Mouse (Mus musculus) left cerebral cortex, postnatal 4 days (tissue): ENCODE data around the gene Gpr132. TPM values are rescaled to one million over a fixed set of nuclear protein-coding genes. Genes with fewer than 3 reads are reported as not detected.
A peak's percentile ranks its signal among the peaks of the same experiment; 100 is the strongest.

ENCODE experiments used
- DNase-seq: peaks from one replicate; pipeline ENCODE4 v3.0.0-alpha.2; 2022
- intact Hi-C: fragments of 180-260 bp; cut with DNase I; formaldehyde crosslinking; loops from one replicate; pipeline ENCODE4 v1.15.1; 2025
- total RNA-seq, 2 experiments: library from RNA; stranded (reverse); gene quantifications; 2 replicates each; pipeline ENCODE4 v1.2.3; 2021

Gene Gpr132
- total RNA-seq, result not detected

DNA sequence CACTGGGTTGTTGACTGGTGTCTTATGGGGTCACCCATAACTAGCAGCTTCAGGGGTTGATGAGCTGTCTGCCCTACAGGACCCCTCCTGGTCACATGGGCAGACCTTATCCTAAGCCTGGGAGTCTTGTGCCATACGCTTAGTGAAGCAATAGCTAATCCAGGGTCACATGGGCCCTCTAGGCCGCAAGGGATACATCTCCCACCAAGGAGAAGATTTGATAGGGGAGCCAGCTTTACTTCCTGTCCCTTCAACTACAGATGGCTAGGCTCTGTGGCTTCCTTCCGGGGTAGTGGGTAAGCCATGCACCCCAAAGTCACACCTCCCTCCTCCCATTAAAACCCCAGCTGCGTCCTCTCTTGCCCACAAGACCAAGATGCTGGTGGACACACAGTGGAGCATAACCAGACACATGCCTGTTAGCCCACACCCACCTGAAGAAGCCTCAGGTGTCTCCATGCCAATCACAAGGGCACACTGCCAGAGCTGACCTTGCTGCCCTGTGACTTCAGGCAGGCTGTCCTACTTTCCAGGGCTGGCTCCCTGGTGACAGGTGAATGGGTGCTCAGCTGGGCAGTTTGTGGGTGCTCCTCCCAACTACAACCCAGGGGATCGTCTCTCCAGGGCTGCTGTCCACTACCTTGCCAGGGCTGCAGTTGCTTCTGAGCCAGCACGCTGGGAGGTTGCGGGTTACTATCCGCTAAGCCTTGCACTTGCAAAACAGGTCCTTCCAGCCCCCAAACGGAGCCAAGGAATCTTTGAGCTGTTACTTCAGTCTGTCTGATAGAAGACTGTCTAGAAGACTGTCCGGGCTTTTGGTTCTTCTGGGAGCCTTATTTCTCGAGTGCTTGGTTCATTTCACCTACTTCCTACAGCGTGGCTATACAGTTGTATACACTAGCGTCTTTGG, at the start of gene Gpr132:
Gpr132 (minus strand) TSS at position 51 of the 910 bp plus-strand sequence.
- DNase-seq, result no peak
- intact Hi-C loops, result no loop called here

DNA sequence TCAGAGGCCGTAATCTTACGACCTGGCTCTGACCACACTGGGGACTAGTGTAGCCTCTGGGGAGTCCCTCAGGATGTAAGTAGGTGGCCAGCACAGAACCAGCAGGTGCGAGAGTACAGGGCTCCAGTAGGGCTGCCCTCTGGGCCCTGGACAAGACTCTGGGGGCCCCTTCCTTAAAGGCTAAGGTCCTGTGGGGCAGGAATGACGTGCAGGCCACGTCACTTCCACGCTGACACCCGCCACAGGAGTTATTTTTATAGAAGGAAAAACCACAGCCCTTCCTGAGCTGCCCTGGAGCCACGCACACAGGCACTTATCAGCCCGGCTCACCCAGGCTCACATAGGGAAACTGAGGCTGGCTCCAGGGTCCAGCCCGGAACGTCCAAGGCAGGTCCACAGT, 49.5 kb upstream of the Gpr132 start:
- DNase-seq, result no peak
- intact Hi-C loops, result no loop called here

DNA sequence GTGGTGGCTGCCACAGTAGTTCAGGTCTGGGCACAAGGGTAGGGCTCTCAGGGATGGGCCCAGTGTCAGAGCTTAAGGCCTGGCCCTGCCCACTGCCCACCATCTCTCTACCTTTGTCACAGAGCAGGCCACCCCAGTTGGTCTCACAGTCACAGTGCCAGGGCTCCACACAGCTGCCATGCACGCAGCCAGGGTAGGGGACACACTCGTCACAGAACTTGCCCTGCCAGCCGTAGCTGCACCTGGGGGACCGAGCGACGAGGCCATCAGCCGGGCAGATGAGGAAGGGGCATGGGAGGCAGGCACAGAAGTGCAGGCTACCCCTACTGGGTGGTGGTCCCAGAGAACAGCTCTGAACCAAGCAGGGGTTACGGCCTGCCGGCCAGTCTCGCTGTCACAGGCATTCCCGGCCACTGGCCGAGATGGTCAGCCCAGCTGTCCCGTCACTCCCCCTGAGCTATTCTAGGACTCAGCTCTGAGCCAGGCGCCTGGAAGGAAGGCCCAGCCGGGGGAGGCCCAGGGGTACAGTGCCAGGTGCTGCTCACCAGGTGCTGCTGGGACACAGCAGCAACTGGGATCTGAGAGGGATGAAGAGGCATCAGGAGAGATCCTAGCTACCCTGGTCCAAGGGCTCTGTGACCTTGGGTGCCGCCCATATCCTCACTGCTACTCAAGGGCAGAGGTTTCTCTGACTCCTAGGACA, 48.8 kb upstream of the Gpr132 start:
- intact Hi-C loops, result no loop called here
- no peak for DNase-seq

DNA sequence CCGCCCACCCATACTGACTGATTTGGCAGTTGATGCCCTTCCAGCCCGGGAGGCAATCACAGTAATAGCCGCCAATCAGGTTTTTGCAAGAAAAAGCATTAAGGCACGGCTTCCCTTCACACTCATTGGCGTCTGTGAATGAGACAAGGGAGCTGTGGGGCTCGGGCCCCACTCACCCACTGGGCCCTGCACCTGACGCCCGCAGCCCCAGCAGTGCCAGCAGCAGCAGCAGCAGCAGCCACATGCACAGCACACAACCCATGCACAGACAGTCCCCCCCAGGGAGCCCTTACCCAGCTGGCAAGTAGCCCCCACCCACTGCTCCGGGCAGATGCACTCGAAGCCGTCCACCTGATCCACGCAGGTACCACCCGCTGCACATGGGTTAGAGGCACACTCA, 47.6 kb upstream of the Gpr132 start:
- intact Hi-C loops, result no loop called here
- DNase-seq, result no peak

DNA sequence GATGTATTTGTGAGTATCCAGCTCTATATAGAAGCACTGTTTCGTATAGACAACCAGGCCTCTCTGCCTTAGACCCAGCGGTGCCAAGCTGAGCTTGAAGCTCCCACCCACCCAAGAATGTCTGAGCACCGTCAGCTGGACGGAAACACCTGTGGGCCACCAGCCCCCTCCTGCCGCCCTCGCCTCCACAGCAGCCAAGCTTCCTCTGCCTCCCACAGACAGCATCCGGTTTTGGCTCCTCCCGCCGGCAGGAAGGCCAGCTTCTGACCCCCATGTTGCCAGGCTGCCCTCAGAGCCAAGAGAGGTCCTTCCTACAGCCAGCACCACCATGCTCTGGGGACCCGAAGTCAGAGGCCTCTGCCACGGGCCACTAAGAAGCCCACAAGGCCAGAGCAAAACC, 46.5 kb upstream of the Gpr132 start:
- intact Hi-C loops, result no loop called here
- no peak for DNase-seq

DNA sequence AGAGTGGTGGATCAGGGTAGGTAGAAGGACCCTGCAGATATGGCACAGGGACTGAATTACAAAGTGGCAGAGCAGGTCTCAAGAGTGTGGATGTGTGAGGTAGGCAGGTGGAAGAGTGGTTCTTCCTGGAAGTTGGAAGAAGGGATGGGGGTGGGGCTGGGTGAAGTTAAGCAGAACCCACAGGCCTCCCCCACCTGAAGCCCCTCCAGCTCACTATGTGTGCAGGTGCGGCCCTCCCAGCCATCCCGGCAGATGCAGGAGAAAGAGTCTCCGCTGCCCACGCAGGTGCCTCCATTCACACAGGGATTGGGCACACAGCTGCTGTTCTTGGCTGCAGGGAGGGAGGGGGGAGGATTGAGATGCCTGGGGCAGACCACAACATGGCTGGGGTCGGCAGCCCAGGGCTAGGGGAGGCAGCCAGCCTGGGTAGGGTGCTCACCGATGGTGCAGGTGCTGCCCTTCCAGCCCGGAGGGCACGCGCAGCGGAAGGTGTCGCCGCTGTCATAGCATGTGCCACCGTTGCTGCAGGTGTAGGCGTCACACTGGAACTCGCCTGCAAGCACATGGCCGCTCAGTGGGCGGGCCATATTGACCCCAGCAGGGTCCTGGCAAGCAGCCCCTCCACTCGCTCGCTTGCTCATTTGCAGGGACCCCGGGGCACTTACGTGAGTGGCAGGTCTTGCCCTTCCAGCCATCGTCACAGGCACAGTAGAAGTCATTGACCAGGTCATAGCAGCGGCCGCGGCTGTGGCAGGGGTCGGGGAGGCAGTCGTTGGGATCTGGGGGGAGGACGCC, 45.1 kb upstream of the Gpr132 start:
- peak; percentile 66 for DNase-seq
- intact Hi-C loops, result no loop called here

DNA sequence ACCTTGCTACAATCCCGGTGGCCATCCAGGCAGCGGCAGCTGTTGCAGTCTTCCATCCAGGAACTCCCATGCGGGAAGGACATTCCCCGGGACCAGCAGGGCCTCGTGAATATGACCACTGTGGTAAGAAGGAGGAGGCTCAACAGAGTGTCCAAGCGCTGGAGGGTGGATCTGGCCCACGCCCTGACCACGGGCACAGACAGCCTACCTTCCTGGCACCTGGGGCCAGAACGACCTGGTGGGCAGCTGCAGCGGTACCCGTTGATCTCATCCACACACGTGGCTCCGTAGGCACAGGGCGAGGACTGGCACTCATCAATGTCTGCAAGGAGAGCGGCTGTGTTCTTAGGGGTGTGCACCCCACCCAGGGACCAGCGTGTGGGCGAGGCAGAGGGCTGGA, 43.7 kb upstream of the Gpr132 start:
- intact Hi-C loops, result no loop called here

DNA sequence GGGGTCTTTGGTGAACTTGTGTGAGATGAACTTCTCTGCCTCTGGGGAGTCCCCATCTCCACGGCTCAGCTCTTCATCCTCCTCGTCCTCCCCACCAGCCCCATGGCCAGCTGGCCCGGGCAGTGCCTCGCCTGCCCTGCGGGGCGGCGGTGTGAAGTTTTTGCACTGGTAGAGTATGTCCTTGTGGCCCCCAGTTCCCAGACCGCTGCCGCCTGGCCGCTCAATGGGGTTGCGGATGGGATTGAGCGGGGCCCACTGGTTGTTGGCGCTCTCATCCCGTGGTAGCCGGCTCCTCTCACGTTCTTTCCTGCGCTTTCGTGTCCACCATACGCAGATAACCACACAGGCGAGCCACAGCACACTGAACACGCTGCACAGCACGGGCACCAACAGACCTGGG, 41.0 kb upstream of the Gpr132 start:
- intact Hi-C loops, result no loop called here
- no peak for DNase-seq

More for the DNA sequence above, 43.7 kb upstream of the Gpr132 start:
- no peak for DNase-seq

DNA sequence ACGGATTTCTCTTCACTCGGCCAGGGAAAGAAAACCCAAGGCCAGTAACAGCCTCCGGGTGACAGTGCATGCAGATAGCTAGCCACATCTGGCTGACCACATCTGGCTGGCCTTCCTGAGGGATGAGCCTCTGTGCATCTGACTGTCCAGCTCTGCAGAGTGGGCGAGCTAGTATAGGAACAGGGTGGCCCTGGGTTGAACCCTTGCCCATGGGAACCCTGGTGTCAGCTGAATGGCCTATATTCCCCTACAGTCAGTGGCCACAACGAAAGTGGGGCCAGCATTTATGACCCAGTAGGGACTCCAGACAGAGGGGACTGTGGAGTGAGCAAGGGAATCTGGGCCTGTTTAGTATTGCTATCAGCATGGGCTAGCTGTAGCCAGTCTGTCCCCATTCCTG, 37.0 kb upstream of the Gpr132 start:
- no peak for DNase-seq
- intact Hi-C loops, result no loop called here

DNA sequence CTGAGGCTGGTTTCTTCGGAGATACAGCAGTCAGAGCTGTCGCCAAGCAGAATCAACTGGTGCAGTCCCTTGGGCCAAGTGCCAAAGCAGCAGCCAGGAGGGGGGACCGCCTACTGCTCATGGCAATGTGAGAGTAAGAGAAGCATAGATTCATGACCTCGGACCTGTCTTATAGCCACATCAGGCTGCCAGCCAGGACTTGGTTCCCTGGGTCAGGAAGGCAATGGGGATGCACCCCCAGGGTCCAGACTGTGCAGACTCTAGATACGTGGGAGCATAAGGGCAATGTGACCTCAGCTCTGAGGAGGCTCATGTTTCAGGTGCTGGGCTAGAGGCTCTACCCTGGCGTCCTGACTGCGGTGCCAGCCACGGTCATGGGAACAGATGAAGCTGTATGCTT, 35.9 kb upstream of the Gpr132 start:
- intact Hi-C loops, result no loop called here
- DNase-seq, result peak; percentile 41

DNA sequence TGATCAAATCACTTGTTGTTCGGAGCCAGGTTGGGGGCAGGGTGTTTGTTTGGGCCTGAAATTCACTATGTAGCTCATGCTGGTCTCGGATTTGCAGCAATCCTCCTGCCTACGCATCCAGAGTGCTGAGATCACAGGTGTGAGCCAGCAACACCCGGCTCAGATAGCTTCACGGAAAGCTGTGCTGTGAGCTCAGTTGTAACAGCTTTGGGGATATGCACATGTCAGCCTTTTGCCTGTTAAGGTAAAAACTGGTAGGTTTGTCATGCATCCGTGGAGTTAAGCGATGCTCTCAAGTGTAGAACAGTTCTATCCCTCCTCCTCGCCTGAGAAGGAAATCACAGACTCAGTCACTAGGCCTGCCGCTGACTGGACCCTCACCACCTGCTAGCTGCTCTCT, 32.6 kb upstream of the Gpr132 start:
- intact Hi-C loops, result no loop called here
- no peak for DNase-seq

DNA sequence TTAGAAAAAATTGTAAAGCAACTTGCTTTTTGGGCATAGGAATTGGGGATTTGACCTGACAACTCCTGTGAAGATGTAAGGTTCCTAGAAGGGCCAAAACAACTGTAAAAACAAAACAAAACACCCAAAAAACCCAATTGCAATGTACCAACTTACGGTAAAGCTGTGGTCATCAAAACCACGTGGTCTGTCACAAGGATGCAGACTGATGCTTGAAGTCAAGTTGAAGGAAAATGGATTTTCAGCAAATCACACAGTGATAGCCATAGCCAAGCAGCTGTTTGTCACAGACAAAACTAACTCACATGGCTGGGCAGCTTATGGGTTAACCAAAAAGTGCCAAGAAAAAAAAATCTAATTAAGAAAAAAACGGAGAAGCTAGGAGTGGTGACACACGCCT, 30.9 kb upstream of the Gpr132 start:
- intact Hi-C loops, result no loop called here
- DNase-seq, result no peak

DNA sequence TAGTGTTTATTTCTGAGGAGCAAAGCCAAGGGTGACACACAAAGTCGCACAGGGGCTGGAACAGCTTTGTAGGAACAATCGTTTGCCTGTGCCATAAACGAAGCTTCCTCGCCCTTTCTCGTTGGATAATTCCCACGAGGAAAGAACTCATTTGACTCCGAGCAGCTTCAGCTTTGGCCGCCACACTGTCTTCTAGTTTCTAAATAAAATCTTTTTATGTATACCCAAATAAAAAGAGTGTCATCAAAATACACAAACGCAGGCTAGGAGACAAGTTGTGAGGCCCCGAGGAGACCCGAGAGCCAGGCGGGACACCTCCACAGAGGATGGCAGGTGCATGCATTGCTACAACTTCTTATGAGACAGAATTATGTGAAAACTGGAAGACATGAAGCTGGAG, 30.3 kb upstream of the Gpr132 start:
- DNase-seq, result no peak

DNA sequence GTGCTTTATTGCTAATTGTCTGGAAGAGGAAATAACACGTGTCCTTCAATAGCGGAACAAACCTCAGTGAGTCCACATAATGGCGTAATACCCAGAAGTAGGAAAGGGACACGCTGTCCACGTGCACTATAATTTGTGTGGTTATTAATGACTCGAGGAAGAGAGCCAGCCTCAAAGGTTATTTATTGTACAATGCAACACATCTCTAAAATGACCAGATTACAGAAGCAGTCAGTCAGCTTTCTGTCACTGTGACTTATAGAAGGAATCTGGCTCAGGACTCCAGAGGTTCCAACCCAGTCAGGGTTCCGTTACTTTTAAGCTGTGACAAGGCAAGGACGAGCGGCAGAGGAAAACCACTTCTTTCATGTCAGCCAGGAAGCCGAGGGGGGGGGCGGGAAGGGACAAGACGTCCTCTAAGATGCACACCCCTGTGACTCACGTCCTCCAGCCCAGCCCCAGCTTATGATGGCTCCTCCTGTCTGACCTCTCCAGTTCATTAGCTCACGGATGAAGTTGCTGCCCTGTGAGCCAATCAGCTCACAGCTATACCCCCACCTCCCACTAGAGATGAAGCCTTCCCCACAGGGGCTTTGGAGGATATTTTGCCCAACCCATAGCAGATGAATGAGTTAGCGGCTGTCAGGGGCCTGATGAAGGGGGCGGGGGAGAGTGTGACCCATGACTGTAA, 29.6 kb upstream of the Gpr132 start:
- intact Hi-C loops, result no loop called here
- DNase-seq, result peak; percentile 49

More for the DNA sequence above, 30.3 kb upstream of the Gpr132 start:
- intact Hi-C loops, result no loop called here

DNA sequence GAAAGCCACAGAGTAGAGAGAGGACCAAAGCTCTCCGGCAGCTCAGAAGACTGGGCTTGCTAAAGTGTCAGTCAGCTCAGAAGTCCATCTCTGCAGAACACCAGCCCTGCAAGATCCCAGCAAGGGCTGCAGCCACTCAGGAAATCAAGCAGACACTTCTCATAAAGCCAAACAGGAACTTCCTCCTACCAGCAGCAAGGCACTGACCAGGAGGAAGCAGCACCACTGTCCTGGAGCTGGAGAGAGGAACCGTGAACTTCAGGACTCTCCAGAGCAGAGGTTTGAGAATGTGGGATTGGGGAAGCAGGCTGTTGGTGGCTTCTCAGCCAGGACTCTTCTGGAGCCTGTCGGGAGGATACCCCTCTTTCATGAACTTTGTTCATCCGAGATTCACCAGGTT, 26.9 kb upstream of the Gpr132 start:
- intact Hi-C loops, result no loop called here
- DNase-seq, result no peak

DNA sequence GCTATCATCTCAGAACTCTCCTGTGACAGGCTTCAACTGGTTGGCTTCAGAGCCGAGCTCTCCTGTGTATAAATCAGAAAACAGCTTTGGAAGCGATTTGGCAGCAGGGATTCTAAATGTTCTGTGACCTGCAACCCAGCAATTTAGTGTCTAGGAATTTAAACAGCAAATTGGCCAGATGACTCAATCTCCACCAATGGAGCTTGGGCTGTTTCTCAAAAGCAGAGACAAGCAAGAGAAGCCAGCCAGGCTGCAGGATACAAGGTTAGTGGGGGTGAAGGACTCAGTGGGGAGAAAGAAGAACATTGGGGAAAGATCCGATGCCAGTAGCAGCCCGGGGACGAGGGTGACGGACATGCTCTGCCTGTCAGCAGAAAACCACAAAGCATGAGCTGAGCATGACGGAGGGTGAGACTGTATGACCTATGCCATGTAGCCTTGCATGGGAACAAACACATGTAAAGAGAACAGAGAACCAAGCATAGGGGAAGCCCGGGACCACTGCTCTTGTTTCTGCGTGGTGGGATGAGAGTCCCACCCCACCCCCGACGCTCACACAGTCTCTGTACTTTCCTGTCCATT, 26.4 kb upstream of the Gpr132 start:
- DNase-seq, result no peak
- intact Hi-C loops, result no loop called here

DNA sequence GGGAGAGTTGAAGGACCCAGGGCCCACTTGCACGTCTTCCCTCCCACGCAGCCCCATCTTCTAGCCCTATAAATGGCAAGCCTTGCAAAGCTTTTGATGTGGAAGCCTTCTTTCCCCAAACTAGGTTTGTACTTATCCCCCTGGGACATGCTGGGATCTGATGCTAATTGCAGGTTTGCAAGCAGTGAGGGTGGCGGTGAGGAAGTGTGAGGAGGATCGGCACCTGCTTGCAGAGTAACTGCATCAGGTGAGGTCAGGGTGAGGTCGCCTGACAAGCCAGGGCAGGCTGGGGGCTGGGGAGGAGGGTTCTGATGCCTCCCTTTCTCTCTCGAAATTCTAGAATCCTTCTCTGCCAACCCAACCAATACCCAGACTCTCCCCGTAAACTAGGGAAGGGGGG, 17.4 kb upstream of the Gpr132 start:
- no peak for DNase-seq
- intact Hi-C loops, result no loop called here

DNA sequence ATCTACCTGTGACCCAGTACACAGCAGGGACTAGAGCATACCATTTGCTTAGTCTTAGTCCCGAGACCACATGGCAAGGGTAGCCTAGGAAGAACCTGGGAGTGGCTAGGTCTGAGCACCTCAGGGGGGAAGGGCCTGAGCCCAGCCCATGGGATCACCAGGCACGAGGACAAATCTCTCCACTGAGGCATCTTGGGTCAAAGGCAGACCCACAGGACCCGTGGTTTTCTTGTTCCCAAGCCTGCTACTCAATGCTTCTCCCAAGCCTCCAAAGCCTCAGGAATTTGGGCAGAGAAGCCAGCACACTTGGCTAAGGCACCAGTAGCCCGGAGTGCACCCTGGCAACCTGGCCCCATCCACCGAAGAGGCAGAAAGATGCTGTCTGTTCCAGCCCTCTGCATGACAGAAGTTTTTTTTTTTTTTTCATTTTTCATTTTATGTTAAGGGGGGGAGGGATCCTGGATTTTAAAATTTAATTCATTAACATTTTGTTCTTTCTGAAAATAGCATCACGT, 13.3 kb upstream of the Gpr132 start:
- intact Hi-C loops, result no loop called here
- no peak for DNase-seq

DNA sequence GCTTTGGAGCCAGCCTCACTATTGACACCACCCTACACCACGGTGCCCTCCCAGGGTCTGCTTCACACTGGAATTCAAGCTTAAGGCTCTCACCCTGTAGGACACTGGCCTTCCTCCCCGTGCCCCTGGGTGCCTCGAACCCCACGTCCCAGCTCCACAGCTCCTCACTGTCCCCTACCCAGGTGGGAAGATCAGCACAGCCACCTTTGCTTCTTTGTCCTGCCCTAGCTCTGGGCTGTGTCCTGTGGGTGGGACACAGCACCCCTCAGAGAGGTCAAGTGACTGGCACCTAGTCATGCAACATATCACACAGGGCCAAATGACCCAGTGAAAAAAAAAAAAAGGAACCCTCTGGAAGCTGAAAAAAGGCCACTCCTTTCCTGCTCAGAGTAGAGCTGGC, 12.6 kb upstream of the Gpr132 start:
- no peak for DNase-seq
- intact Hi-C loops, result no loop called here

DNA sequence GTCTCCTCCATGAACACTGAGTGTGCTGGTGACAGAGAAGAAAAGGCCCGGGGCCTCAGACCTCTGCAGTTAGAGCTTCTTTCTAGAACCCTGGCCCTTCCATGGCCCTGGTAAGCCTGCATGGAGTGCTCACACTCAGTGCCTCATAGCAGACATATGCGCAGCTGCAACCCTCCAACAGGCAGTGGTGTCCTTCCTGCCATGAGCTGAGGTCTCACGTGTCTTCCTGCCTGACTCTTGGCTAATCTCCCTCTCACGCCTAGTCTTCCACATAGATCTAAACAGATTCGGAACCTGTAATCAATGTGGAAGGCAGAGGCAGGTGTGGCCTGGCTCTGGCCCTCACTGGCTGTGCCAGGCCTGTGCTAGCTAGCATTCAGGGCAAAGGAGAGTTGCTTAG, 11.7 kb upstream of the Gpr132 start:
- no peak for DNase-seq
- intact Hi-C loops, result no loop called here
